Mouse (Mus musculus) bone marrow, adult 2 months (tissue): ENCODE results near the gene Zic1. TPM values are rescaled to one million over a fixed set of nuclear protein-coding genes. Genes with fewer than 3 reads are reported as not detected.

Source experiments
- H3K27ac ChIP-seq: fragments of 200-500 bp; 2 replicates; pipeline ENCODE4 v1.5.1; 2012; ENCODE audit warnings: low read depth, mild to moderate bottlenecking, control low read depth, inconsistent platforms, low read length; ENCODE audit not compliant: control insufficient read depth, poor library complexity, insufficient read depth
- H3K4me1 ChIP-seq: fragments of 200-500 bp; 2 replicates; pipeline ENCODE4 v1.6.1; 2011; ENCODE audit warnings: low read length; ENCODE audit not compliant: control insufficient read depth, insufficient read depth
- H3K4me3 ChIP-seq: fragments of 200-500 bp; replicated peaks from 2 replicates; pipeline ENCODE3; 2011; ENCODE audit warnings: mild to moderate bottlenecking, low read depth, low read length, control low read depth; ENCODE audit not compliant: control insufficient read depth
- CTCF ChIP-seq: fragments of 200-500 bp; IDR thresholded peaks from 2 replicates; pipeline ENCODE4 v1.5.1; 2011; ENCODE audit warnings: low read length, control low read depth; ENCODE audit not compliant: control insufficient read depth, insufficient read depth
- POLR2A ChIP-seq: fragments of 200-500 bp; IDR thresholded peaks from 2 replicates; pipeline ENCODE4 v1.6.1; 2011; ENCODE audit warnings: low read depth, mild to moderate bottlenecking, control low read depth, low read length, borderline replicate concordance; ENCODE audit not compliant: control insufficient read depth
- WGBS: fragments of 180-500 bp; shearing (Covaris S2); methylation state at CpG from one replicate; pipeline ENCODE4 v1.1.7; 2018; 5-methylcytosine and 5-hydroxymethylcytosine counted together
- polyA plus RNA-seq: library from polyadenylated mRNA; stranded (reverse); fragments of >200 nt; gene quantifications from 2 replicates; pipeline ENCODE4 v1.2.4, GENCODE M21; 2011; ENCODE audit warnings: low replicate concordance; ENCODE audit not compliant: missing spikeins, insufficient read depth, insufficient read length

Zic1 gene
- polyA plus RNA-seq, 1 experiment = not detected

- H3K4me1 ChIP-seq = no peaks in the 10 kb centered on the region
- H3K4me3 ChIP-seq = no peak overlapping the region
- no peak for TF ChIP-seq CTCF
- no peak for TF ChIP-seq POLR2A
- WGBS = 5% methylated on average over 9 of the region's 9 CpGs
- no peak overlapping the region for H3K27ac ChIP-seq
Observed at GRCm38 (mm10) chr9:91380458-91380914, 14.9 kb upstream of the Zic1 start.

GRCm38 (mm10) chr9:91379781-91380457 is 14.3 kb upstream of the Zic1 start:
- Histone ChIP-seq H3K27ac (no peak overlapping the region), H3K4me1 (no peaks in the 10 kb centered on the region), H3K4me3 (no peak overlapping the region)
- WGBS = 8% methylated on average over 10 of the region's 10 CpGs
- TF ChIP-seq POLR2A (no peak), CTCF (no peak)

- no peaks in the 10 kb centered on the region for H3K4me1 ChIP-seq
- no peak overlapping the region for H3K4me3 ChIP-seq
- TF ChIP-seq CTCF = no peak
- TF ChIP-seq POLR2A = no peak
- WGBS = 5% methylated on average over 8 of the region's 8 CpGs
- H3K27ac ChIP-seq = no peak overlapping the region
Observed at GRCm38 (mm10) chr9:91379300-91379635, 13.7 kb upstream of the Zic1 start.

- no peak overlapping the region for H3K4me3 ChIP-seq
- H3K4me1 ChIP-seq = no peaks in the 10 kb centered on the region
- no peak for TF ChIP-seq CTCF
- TF ChIP-seq POLR2A = no peak
- 6% methylated on average over 48 of the region's 48 CpGs for WGBS
- no peak overlapping the region for H3K27ac ChIP-seq
Observed at GRCm38 (mm10) chr9:91378411-91379299, 13.0 kb upstream of the Zic1 start.

- TF ChIP-seq CTCF (no peak), POLR2A (no peak)
- Histone ChIP-seq H3K27ac (no peak overlapping the region), H3K4me3 (no peak overlapping the region), H3K4me1 (no peaks in the 10 kb centered on the region)
- WGBS = 6% methylated on average over 16 of the region's 16 CpGs
Observed at GRCm38 (mm10) chr9:91377873-91378150, 12.2 kb upstream of the Zic1 start.

- TF ChIP-seq CTCF = no peak
- TF ChIP-seq POLR2A = no peak
- no peak overlapping the region for H3K4me3 ChIP-seq
- no peak overlapping the region for H3K27ac ChIP-seq
- whole genome bisulfite sequencing = 11% methylated on average over 14 of the region's 14 CpGs
- no peaks in the 10 kb centered on the region for H3K4me1 ChIP-seq
Observed at GRCm38 (mm10) chr9:91377036-91377872, 11.6 kb upstream of the Zic1 start.

GRCm38 (mm10) chr9:91374665-91375064 is 9.1 kb upstream of the Zic1 start:
- TF ChIP-seq POLR2A = no peak
- TF ChIP-seq CTCF = no peak
- Histone ChIP-seq H3K27ac (no peak overlapping the region), H3K4me3 (no peak overlapping the region), H3K4me1 (no peaks in the 10 kb centered on the region)
- WGBS = 13% methylated on average over 4 of the region's 4 CpGs

- WGBS = 23% methylated on average over 3 of the region's 3 CpGs
- Histone ChIP-seq H3K4me1 (no peaks in the 10 kb centered on the region), H3K27ac (no peak overlapping the region), H3K4me3 (no peak overlapping the region)
- no peak for TF ChIP-seq POLR2A
- TF ChIP-seq CTCF = no peak
Observed at GRCm38 (mm10) chr9:91373811-91374575, 8.4 kb upstream of the Zic1 start.
